Mouse (Mus musculus) heart, adult 18-20 months (tissue): ENCODE results near the gene Trim7. TPM values are rescaled to one million over a fixed set of nuclear protein-coding genes. Genes with fewer than 3 reads are reported as not detected.
"Not testable (repeated sequence)": the region's sequence is repeated elsewhere in the genome, so short reads cannot be mapped to it uniquely, and the experiment has no call there.

ENCODE experiments used
- DNase-seq, 2 experiments: peaks; one replicate each; pipeline ENCODE4 v3.0.0; 2021 to 2022; ENCODE audit warnings: mixed read lengths in 1 of 2
- total RNA-seq, 2 experiments: library from RNA; stranded (reverse); gene quantifications; 2 replicates each; pipeline ENCODE4 v1.2.3; 2021

Trim7 gene
- total RNA-seq, 2 experiments from 2014 or later, result 13.2 to 13.7 TPM

- DNase-seq, result peak in 1 of 2 experiments; percentile 46
These were observed 1.6 kb upstream of the Trim7 start for GRCm38 (mm10) chr11:48824311-48824830.

DNA sequence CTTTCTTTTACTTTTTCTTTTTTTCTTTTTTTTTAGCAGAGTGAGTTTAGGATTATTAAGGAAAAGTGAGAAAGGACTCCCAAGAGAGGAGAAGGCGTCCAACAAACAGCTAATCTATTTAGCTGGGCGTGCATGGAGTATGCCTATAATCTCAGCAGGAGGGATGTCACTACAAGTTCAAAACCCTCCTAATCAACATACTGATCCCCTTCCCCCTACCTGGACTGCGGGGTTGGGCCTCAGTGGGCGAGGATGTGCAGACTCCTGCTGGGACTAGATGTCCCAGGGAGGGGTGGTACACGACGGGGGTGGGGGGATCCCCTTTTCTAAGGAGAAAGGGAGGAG, 784 bp downstream of the Trim7 start:
- no peak for DNase-seq

- DNase-seq, result no peak
These were observed 2.0 kb downstream of the Trim7 start for GRCm38 (mm10) chr11:48827926-48828325.

- no peak for DNase-seq
These were observed 4.3 kb downstream of the Trim7 start for GRCm38 (mm10) chr11:48830279-48830678.

DNA sequence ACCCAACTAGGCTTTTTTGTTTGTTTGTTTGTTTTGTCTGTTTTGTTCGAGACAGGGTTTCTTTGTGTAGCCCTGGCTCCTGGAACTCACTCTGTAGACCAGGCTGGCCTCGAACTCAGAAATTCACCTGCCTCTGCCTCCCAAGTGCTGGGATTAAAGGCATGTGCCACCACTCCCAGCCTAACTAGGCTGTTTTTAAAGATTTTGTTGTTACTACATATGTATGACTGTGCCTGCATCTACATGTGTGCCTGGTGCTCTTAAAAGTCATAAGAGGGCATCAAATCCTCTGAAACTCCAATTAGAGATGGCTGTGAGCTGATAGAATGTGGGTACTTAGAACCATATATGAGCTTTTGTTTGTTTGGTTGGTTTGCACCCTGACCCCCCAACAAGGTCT, 5.3 kb downstream of the Trim7 start:
- no peak for DNase-seq

- no peak for DNase-seq
These were observed 7.3 kb downstream of the Trim7 start for GRCm38 (mm10) chr11:48833078-48833730.

DNA sequence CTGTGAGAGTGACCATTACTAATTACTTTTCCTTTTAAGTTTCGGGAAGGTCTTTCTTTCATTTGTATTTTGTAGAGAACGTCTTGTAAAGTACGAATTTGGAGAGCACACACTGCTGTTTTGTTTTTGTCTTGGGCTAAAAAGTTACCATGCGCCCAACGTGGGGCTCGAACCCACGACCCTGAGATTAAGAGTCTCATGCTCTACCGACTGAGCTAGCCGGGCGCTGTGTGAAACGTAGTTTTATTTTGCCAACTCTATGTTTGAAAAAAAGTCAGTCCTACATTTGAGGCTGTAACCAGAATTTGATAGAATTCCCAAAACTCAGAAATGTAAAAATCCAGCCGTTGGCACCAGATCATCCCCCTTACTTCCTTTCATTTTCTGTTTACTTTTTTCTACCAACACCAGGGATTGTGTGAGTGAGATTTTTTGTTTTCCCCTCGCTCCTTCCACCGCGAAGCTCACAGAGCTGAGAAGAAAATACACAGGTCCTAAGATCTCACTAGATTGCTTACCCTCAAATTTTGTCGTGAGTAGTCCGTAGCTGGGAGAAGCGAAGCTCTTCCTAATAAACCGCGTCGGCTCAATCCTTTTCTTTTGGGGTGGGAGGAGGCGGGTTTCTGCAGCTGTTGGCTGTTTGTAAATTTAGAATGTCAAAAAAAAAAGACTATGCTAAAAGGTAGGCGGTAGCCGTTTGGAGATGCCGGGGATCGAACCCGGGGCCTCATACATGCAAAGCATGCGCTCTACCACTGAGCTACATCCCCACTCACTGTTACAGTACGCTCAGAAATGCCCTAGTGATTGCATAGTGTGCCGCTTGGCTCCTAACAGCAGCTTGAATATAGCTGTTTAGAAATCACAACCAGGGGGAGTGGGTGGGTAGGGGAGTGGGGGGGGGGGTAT, 8.0 kb downstream of the Trim7 start:
- DNase-seq, result peak; percentile 92 to 97

GRCm38 (mm10) chr11:48835923-48836322, 10.0 kb downstream of the Trim7 start:
- no peak for DNase-seq

GRCm38 (mm10) chr11:48836990-48837309, 11.0 kb downstream of the Trim7 start:
- DNase-seq, result no peak

- DNase-seq, result peak; percentile 83 to 84
These were observed 11.6 kb downstream of the Trim7 start for GRCm38 (mm10) chr11:48837310-48838180.

DNA sequence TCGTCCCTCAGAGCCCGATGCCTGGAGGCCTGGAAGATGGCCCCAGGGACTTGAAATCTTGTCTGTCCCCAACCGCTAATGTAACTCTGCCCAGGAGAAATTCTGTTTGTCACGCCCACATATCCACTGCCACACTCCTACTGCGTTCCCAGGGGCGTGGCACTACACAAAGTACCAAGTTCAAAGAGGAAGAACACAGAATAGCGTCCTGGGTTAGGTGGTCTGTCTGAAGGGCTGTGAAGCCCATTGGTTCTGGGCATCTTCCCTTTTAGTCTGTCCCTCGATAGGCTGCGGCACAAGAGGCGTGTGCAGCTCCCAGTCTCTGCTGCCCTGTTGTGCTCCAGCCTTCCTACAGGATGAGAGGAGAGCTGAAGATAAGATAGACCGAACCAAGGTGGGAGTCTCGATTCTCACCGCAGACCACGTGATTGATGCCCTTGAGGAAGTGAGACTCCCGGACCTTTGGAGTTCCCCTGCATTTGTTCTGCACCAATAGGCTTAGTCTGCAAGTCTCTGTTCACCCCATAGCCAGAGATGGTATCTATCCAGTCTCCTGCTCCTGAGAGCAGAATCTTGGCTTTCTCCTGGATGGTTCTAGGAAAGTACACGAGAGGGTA, 12.3 kb downstream of the Trim7 start:
- peak in 1 of 2 experiments; percentile 53 for DNase-seq

DNA sequence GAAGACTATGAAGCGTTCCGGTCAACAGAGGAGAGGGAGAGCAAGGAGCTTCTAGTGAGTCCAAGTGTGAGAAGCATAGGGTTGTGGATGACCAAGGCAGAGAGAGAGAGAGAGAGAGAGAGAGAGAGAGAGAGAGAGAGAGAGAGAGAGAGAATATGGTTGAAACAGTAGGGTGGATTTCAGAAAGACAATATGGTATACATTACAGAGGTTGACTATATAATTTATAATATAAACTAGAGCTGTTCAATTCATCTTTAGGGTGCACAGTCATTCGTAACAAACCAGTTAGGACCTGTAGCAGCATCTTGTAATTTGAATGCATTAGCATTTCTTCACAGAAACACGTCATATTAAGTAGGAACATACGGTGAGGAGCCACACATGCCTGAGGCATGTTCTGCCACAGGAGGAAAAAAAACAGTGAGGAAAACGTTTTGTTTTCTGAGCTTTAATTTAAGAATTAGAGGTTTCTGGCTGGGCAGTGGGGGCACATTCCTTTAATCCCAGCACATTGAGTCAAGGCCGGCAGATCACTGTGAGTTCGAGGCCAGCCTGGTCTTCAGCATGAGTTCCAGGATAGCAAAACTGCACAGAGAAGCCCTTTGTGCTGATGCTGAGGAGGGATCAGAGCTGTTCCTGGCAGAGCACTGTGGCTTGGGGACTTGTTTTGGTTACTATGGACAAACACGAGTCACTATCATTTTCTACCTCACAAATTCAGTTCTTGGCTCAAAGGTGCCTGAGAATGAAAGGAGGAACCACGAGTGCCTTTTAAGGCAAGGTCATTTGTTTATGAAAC, 13.1 kb downstream of the Trim7 start:
- DNase-seq, result no peak

DNA sequence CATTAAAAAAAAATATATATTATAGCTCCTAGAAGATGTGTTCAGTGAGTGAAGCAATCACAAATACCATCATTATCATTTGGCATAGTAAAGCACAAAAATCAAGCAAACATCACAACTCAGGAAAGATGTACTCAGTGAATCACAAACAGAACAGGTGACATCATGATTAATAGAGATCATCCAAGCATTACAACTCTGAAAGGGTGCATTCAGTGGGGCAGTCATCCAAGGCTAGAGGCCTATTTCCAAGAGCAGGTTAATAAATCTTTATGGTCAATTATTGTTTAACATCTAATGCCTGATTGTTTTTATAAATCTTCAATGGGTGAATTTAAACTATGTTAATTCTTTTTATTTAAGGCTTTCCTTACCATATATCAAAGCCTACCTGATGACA, 14.9 kb downstream of the Trim7 start:
- DNase-seq, result no peak

- no peak for DNase-seq
These were observed 15.3 kb downstream of the Trim7 start for GRCm38 (mm10) chr11:48841213-48841612.

- DNase-seq, result no peak
These were observed 16.4 kb downstream of the Trim7 start for GRCm38 (mm10) chr11:48842378-48842792.

DNA sequence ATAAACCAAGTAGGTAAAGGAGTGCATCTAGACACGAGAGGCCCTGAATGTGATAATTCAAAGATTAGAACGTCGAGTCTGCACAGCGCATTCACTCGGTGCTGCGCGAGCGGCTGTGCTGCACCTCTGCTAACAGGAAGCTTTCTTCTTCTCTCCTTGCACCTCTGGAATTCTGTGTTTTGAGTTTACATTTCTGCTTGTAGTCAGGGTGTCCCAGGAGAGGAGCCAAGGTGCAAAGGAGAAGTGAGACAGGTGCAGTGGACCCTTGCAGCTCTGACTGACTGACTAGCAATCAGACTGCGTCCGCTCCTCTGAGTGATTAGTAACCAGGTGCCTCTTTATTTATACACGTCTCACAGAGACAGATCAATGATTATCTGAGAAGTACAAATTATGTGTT, 17.3 kb downstream of the Trim7 start:
- no peak for DNase-seq

DNA sequence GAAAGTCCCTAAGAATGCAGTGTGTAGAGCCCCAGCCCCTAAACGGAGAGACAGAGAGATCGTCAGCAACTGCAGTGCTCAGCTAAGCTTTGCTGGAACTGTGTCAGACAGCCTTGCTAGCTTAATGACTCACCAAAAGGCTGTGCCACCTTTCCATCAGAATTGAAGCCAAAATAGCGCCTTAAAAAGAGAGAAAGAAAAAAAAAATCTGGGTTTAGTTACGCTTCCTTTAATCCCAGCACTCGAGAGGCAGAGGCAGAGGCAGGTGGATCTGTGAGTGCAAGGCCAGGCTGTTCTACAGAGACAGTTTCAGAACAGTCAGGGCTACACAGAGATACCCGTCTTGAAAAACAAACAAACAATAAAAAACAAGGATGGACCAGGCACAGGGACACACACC, 18.4 kb downstream of the Trim7 start:
- no peak for DNase-seq

- DNase-seq, result no peak
These were observed 19.4 kb downstream of the Trim7 start for GRCm38 (mm10) chr11:48845244-48845815.

DNA sequence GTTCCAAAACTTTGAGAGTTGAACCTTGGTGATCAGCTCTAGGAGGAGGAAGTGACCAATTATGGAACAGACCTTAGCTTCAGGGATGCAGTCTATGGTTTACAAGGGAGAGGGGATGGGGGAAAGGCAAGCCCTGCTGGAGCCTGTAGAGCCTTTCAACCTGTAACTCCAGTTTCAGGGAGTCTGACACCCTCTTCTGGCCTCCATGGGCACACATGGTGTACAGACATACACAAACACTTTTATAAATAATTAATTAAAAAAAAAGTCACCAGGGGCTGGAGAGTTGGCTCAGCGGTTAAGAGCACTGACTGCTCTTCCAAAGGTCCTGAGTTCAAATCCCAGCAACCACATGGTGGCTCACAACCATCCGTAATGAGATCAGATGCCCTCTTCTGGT, 20.4 kb downstream of the Trim7 start:
- DNase-seq, result not testable (repeated sequence)

- DNase-seq, result no peak
These were observed 20.9 kb downstream of the Trim7 start for GRCm38 (mm10) chr11:48846881-48847280.

DNA sequence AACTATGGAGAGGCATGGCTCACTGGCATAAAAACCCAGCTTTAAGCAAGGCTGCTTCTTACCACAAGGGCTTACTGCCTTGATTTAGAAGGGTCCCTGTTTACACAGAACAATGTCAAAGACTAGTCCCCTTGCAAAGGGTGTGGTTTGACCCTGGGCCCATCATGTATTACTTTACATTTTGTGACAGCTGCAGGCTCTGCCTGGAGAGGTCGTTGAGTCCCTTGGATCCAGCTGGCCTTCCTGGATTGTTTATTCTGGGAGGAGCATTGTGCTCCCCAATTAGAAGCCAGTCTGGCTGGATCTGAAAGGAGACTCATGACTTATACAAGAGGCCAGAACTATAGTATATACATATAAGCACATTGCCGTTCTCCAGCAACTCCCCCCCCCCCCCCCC, 24.3 kb downstream of the Trim7 start:
- DNase-seq, result no peak
